Mouse (Mus musculus): Measurements from ENCODE around the gene Ranbp9.

- TF ChIP-seq CTCF (IDR thresholded peaks at IDR 0.05; ENCODE audit: extremely low read depth, insufficient read length, insufficient replicate concordance, low read depth, low read length): no peak
- no peak for TF ChIP-seq POLR2A (IDR thresholded peaks at IDR 0.05; ENCODE audit: low read depth, low read length)
Measured at GRCm38 (mm10) chr13:43370063-43370462, 111.0 kb downstream of the Ranbp9 start.

Data from small intestine, adult 2 months (tissue).